ENCODE assay signal across 8 mouse cellular contexts in the genomic region with DNA sequence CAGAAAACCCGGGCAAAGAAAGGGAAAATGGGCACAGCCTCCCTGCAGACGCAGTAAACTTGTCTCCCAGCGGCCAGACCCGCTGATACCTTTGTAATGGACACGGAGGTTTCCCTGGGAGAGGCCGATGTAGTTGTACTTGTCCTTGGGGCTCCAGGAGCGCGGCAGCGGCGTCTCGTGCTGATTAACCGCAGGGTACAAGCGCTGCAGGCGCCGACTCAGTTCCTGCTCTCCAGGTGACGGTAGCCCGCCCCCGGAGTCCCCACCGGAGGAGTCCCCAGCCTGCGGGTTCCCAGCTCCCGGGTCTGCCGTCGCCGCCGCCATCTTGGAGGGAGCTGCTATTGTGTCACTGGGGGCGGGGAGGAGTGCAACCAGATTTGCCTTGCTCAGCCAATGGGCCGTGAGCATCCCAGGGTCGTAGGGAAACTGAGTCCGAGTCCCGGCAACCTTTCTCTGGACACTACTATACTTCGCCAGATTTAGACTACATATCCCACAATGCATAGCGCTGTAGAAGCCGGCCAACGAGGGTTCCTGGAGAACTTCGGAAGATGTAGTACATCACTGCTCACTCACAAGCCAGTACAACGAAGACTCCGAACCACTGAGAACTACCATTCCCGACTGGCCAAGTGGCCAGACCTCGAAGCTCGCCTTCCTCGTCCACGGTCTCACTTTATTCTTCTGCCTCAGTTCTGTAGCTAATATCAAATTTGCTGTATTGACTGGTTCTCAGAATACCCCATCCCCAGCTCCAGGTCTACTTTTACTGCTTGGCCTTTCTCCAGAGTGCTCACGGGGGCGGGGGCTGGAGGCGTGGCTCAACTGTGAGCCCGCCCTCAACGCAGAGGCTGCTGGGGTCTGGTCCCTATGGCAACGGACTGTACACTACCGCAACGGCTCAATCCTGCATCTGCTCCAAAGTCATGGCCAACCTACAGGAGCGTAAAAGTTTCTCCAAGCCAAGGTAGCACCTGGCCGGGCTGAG. TPM values are rescaled to one million over a fixed set of nuclear protein-coding genes. Genes with fewer than 3 reads are reported as not detected.
DNase-seq lines count a peak whose midpoint lies in the region; ATAC-seq and TF ChIP-seq lines count a peak whose summit lies in the region.

Gene Ranbp10 (minus strand): TSS at position 490 of the 988 bp plus-strand sequence.
Gene Tsnaxip1 (plus strand): TSS at position 871 of the 988 bp plus-strand sequence.

- peaks cover 0 to 5% of the 10 kb centered on the region in 2 experiments; a peak in 1 of 4 replicates for H3K4me1 ChIP-seq in ES-E14 (ENCODE audit: control insufficient read depth in 2 of 2, insufficient read depth in 2 of 2, low read length in 2 of 2, poor library complexity in 1 of 2)
- peaks cover 27% of the 10 kb centered on the region for H3K4me1 ChIP-seq in forebrain, embryonic 15.5 days
- peaks cover 5% of the 10 kb centered on the region; the same call in 1 of the 2 replicates for H3K4me1 ChIP-seq in lung, adult 2 months (ENCODE audit: control insufficient read depth, insufficient read depth, low read length)

- H3K36me3 ChIP-seq in ES-E14 (ENCODE audit: control insufficient read depth, insufficient read depth, low read length, poor library complexity, severe bottlenecking): peaks cover 3% of the 10 kb centered on the region; the same call in 1 of the 2 replicates
- H3K36me3 ChIP-seq in forebrain, embryonic 15.5 days: peaks cover 24% of the 10 kb centered on the region

- peak; percentile 98 for DNase-seq in ES-E14 (ENCODE audit: low read depth, low spot score)
- DNase-seq in cerebellum, adult 11-12 months: peak; percentile 98
- peak; percentile 97 for DNase-seq in heart, postnatal 25 days (ENCODE audit: low spot score)
- peak; percentile 97 to 99 for DNase-seq in layer of hippocampus, adult 18-20 months (ENCODE audit: low spot score in 2 of 2)
- peak; percentile 92 for DNase-seq in lung, adult 2 months
- peak; percentile 97 to 99 for DNase-seq in thymus, adult 18-20 months

- peak within 1 kb of the TSS; percentile 16; the same call in 1 of the 2 replicates for H3K27ac ChIP-seq in ES-E14 (ENCODE audit: insufficient read depth, low read depth, low read length, poor library complexity, severe bottlenecking)
- H3K27ac ChIP-seq in forebrain, embryonic 15.5 days (replicated peaks): peak within 1 kb of the TSS; percentile 71

- H3K4me3 ChIP-seq in ES-E14 (ENCODE audit: insufficient read depth in 1 of 2, low read depth in 1 of 2, low read length in 2 of 2, poor library complexity in 1 of 2, severe bottlenecking in 1 of 2): peak within 1 kb of the TSS; percentile 78 to 80
- peak within 1 kb of the TSS; percentile 89 for H3K4me3 ChIP-seq in forebrain, embryonic 15.5 days
- peak within 1 kb of the TSS; percentile 74 for H3K4me3 ChIP-seq in lung, adult 2 months (replicated peaks; ENCODE audit: extremely low read depth, low read depth, low read length)

- H3K9me3 ChIP-seq in ES-E14 (ENCODE audit: control insufficient read depth, insufficient read depth, low read depth, low read length): no peaks in the 10 kb centered on the region
- H3K9me3 ChIP-seq in forebrain, embryonic 15.5 days: no peaks in the 10 kb centered on the region

- TF ChIP-seq POLR2A in lung, adult 2 months (IDR thresholded peaks at IDR 0.05; ENCODE audit: borderline replicate concordance, extremely low read depth, low read depth, low read length): peak; percentile 70; the same call in 1 of the 2 replicates

- no peak for TF ChIP-seq CTCF in lung, adult 2 months (IDR thresholded peaks at IDR 0.05; ENCODE audit: insufficient read depth, low read length)

- peak; percentile 99 for ATAC-seq in forebrain, embryonic 15.5 days (replicated peaks)
- peak; percentile 96 for ATAC-seq in neutrophil, adult 5-6 weeks (ENCODE audit: extremely low read depth, insufficient number of reproducible peaks, low FRiP score, poor library complexity, severe bottlenecking)

- under 1% methylated on average over 52 of the region's 52 CpGs for WGBS in forebrain, embryonic 15.5 days
- WGBS in lung, adult 2 months: under 1% methylated on average over 52 of the region's 52 CpGs

- H3K4me2 ChIP-seq in forebrain, embryonic 15.5 days (replicated peaks): peak within 1 kb of the TSS; percentile 85

- in situ Hi-C loops in ES-E14 (cut with MboI; ENCODE audit: low sequenced_read_pairs in 2 of 2, unreplicated experiment in 2 of 2): no loop called here

- intact Hi-C loops in heart, postnatal 25 days (cut with DNase I): loop anchor here (5.0 kb wide), 2 partner anchors 70 to 115 kb away; partner anchors contain the start of gene Gfod2

- H3K27me3 ChIP-seq in forebrain, embryonic 15.5 days: no peaks in the 10 kb centered on the region

- peak within 1 kb of the TSS; percentile 88 for H3K9ac ChIP-seq in ES-E14 (ENCODE audit: insufficient read depth, low read depth, low read length, poor library complexity, severe bottlenecking)
- peak within 1 kb of the TSS; percentile 93 for H3K9ac ChIP-seq in forebrain, embryonic 15.5 days (replicated peaks)

TF ChIP-seq in ES-E14, 5 proteins besides CTCF, POLR2A, EP300 and RAD21:
- TF ChIP-seq HCFC1 (IDR thresholded peaks at IDR 0.05; ENCODE audit: borderline replicate concordance, insufficient read depth, low read length) (peak; percentile 98), ZC3H11A (IDR thresholded peaks at IDR 0.05; ENCODE audit: borderline replicate concordance, low read depth, low read length) (no peak), ZNF384 (IDR thresholded peaks at IDR 0.05; ENCODE audit: low read depth, low read length) (no peak), CHD2 (IDR thresholded peaks at IDR 0.05; ENCODE audit: low read depth, low read length) (peak; percentile 56; the same call in 1 of the 2 replicates), MAFK (IDR thresholded peaks at IDR 0.05; ENCODE audit: insufficient read depth, low read depth, low read length) (0 out of 2 replicates have a peak, but pooled peaks have one; percentile 5)

RNA-seq across cellular contexts. Expression of gene Ranbp10, which starts in this region (rescaled TPM):
- 12.9 and 13.7 TPM in 2 replicates for total RNA-seq in ES-E14 (2012; rRNA removed)
- polyA plus RNA-seq in forebrain, embryonic 15.5 days (2015; fragmentation: Nextera tagmentation; extraction: Ambion mirVana): 11.8 and 13.9 TPM in 2 replicates
- total RNA-seq in heart, postnatal 25 days (2021): 10 to 100 TPM; 19.1 to 19.2 TPM
- 10 to 100 TPM; 24.7 to 25.7 TPM for total RNA-seq in layer of hippocampus, adult 18-20 months (2021)
- 25.8 and 28.5 TPM in 2 replicates for polyA plus RNA-seq in lung, adult 2 months (2012; rRNA removed)
- 16.9 and 17.2 TPM in 2 replicates for total RNA-seq in neutrophil, adult 5-6 weeks (2017)

RNA-seq across cellular contexts. Expression of gene Tsnaxip1, which starts in this region (rescaled TPM):
- 0.13 and 0.26 TPM in 2 replicates for total RNA-seq in ES-E14 (2012; rRNA removed)
- 0.61 and 0.84 TPM in 2 replicates for polyA plus RNA-seq in forebrain, embryonic 15.5 days (2015; fragmentation: Nextera tagmentation; extraction: Ambion mirVana)
- total RNA-seq in heart, postnatal 25 days (2021): not detected
- under 1 TPM in 1 of 2 experiments, not detected in 1; 0.25 TPM for total RNA-seq in layer of hippocampus, adult 18-20 months (2021)
- 1.0 and 2.2 TPM in 2 replicates for polyA plus RNA-seq in lung, adult 2 months (2012; rRNA removed)
- total RNA-seq in neutrophil, adult 5-6 weeks (2017): 1.3 and 1.5 TPM in 2 replicates

Comparison
In these comparisons a context has a peak if more than half of its experiments do, and no peak if none do; other contexts are left out.
1. Peak in every context shown above with its lines: DNase-seq, ATAC-seq, H3K4me3 ChIP-seq and H3K27ac ChIP-seq.